Mouse (Mus musculus) embryonic fibroblast, embryonic 13.5 days (primary cell): ENCODE measurements around the gene Gucy2c.

Experiments used
- CTCF ChIP-seq: IDR thresholded peaks from 2 replicates; pipeline ENCODE4 v1.5.1; 2011; ENCODE audit warnings: mild to moderate bottlenecking, control low read depth, low read length, moderate library complexity, borderline replicate concordance; ENCODE audit not compliant: insufficient read depth
- POLR2A ChIP-seq: IDR thresholded peaks from 2 replicates; pipeline ENCODE4 v1.6.1; 2011; ENCODE audit warnings: low read depth, mild to moderate bottlenecking, control low read depth, low read length, moderate library complexity

GRCm38 (mm10) chr6:136662063-136662462 lies 119.5 kb downstream of the Gucy2c start:
- no peak for TF ChIP-seq POLR2A
- TF ChIP-seq CTCF, result no peak
